Mouse (Mus musculus) G1E (cell line): Measurements from ENCODE around the gene Klra9.

Experiments
- CTCF ChIP-seq: IDR thresholded peaks from 2 replicates; pipeline ENCODE4 v1.5.1; 2012; ENCODE audit warnings: low read depth, low read length, inconsistent platforms, mixed read lengths
- GATA1 ChIP-seq: IDR thresholded peaks from 2 replicates; pipeline ENCODE4 v1.6.1; 2012; ENCODE audit warnings: borderline replicate concordance, low read length, inconsistent platforms, mixed read lengths
- TAL1 ChIP-seq: conservative IDR thresholded peaks from 2 replicates; pipeline ENCODE4 v1.6.1; 2012; ENCODE audit warnings: low read depth, low read length, inconsistent platforms, mixed read lengths

- TF ChIP-seq GATA1, result no peak
- no peak for TF ChIP-seq CTCF
- no peak for TF ChIP-seq TAL1
These were observed 40.3 kb upstream of the Klra9 start, which contains the start of gene Klra7 for GRCm38 (mm10) chr6:130233222-130233621.
